Mouse (Mus musculus) embryonic facial prominence, embryonic 15.5 days (tissue): ENCODE measurements at regions not wholly inside any gene's neighbourhood (a gene's known extent, or its start where the extent isn't known, plus 50 kb on each side); places are given as distances from the start of the nearest gene placed in this dataset.

Experiments
- ATAC-seq: fragments of 200-750 bp; cut with Nextera tagmentation; 2 replicates; pipeline ENCODE4 v1.8.0; 2017; ENCODE audit warnings: low read depth, moderate TSS enrichment; ENCODE audit not compliant: insufficient number of reproducible peaks, low FRiP score, low TSS enrichment
- H3K27ac ChIP-seq: fragments of 300-500 bp; sonication (generic); replicated peaks from 2 replicates; pipeline ENCODE4 v1.5.1; 2015; ENCODE audit warnings: mild to moderate bottlenecking, inconsistent platforms
- H3K27me3 ChIP-seq: fragments of 300-500 bp; sonication (generic); 2 replicates; pipeline ENCODE4 v1.6.1; 2015; ENCODE audit warnings: inconsistent platforms
- H3K36me3 ChIP-seq: fragments of 300-500 bp; sonication (generic); 2 replicates; pipeline ENCODE4 v1.6.1; 2015; ENCODE audit warnings: mild to moderate bottlenecking, inconsistent platforms
- H3K4me1 ChIP-seq: fragments of 300-500 bp; sonication (generic); 2 replicates; pipeline ENCODE4 v1.6.1; 2015; ENCODE audit warnings: inconsistent platforms
- H3K4me2 ChIP-seq: fragments of 300-500 bp; sonication (generic); replicated peaks from 2 replicates; pipeline ENCODE4 v1.6.1; 2015; ENCODE audit warnings: mild to moderate bottlenecking, inconsistent platforms
- H3K4me3 ChIP-seq: fragments of 300-500 bp; sonication (generic); replicated peaks from 2 replicates; pipeline ENCODE4 v1.5.1; 2015; ENCODE audit warnings: mild to moderate bottlenecking, inconsistent platforms
- H3K9ac ChIP-seq: fragments of 300-500 bp; sonication (generic); 2 replicates; pipeline ENCODE4 v1.6.1; 2015; ENCODE audit warnings: inconsistent platforms
- H3K9me3 ChIP-seq: fragments of 300-500 bp; sonication (generic); replicated peaks from 2 replicates; pipeline ENCODE4 v1.6.1; 2016; ENCODE audit warnings: inconsistent platforms
- WGBS: fragments of 180-500 bp; shearing (Covaris S2); methylation state at CpG from one replicate; pipeline ENCODE4 v1.1.7; 2015; 5-methylcytosine and 5-hydroxymethylcytosine counted together

- Histone ChIP-seq H3K4me2 (no peak overlapping the region), H3K9me3 (no peaks in the 10 kb centered on the region), H3K27me3 (no peaks in the 10 kb centered on the region), H3K9ac (no peak overlapping the region), H3K4me1 (no peaks in the 10 kb centered on the region), H3K4me3 (no peak overlapping the region), H3K27ac (no peak overlapping the region), H3K36me3 (no peaks in the 10 kb centered on the region)
- ATAC-seq, result no peak
- 95% methylated on average over 1 of the region's 1 CpGs for WGBS
These were observed 294.2 kb upstream of the Nrp1 start for GRCm38 (mm10) chr8:128064211-128064610.

- WGBS, result 91% methylated on average over 2 of the region's 2 CpGs
- no peaks in the 10 kb centered on the region for H3K27me3 ChIP-seq
- H3K4me2 ChIP-seq, result no peak overlapping the region
- ATAC-seq, result no peak
- H3K9me3 ChIP-seq, result no peaks in the 10 kb centered on the region
- no peak overlapping the region for H3K9ac ChIP-seq
- H3K4me3 ChIP-seq, result no peak overlapping the region
- no peaks in the 10 kb centered on the region for H3K4me1 ChIP-seq
- no peaks in the 10 kb centered on the region for H3K36me3 ChIP-seq
- H3K27ac ChIP-seq, result no peak overlapping the region
These were observed 293.3 kb upstream of the Nrp1 start for GRCm38 (mm10) chr8:128065127-128065526.

- WGBS, result 76% methylated on average over 7 of the region's 7 CpGs
- H3K4me1 ChIP-seq, result no peaks in the 10 kb centered on the region
- ATAC-seq, result no peak
These were observed 292.3 kb upstream of the Nrp1 start for GRCm38 (mm10) chr8:128065964-128066680.

GRCm38 (mm10) chr8:128069749-128070148 lies 288.7 kb upstream of the Nrp1 start:
- Histone ChIP-seq H3K27ac (no peak overlapping the region), H3K27me3 (no peaks in the 10 kb centered on the region), H3K4me3 (no peak overlapping the region), H3K4me1 (no peaks in the 10 kb centered on the region), H3K4me2 (no peak overlapping the region), H3K9me3 (no peaks in the 10 kb centered on the region), H3K9ac (no peak overlapping the region), H3K36me3 (no peaks in the 10 kb centered on the region)
- no peak for ATAC-seq
- 70% methylated on average over 2 of the region's 2 CpGs for WGBS

More at GRCm38 (mm10) chr8:128065964-128066680, 292.3 kb upstream of the Nrp1 start:
- Histone ChIP-seq H3K27me3 (no peaks in the 10 kb centered on the region), H3K4me2 (no peak overlapping the region), H3K9ac (no peak overlapping the region), H3K9me3 (no peaks in the 10 kb centered on the region), H3K36me3 (no peaks in the 10 kb centered on the region), H3K27ac (no peak overlapping the region), H3K4me3 (no peak overlapping the region)

- no peak overlapping the region for H3K4me2 ChIP-seq
- H3K4me1 ChIP-seq, result no peaks in the 10 kb centered on the region
- WGBS, result 77% methylated on average over 1 of the region's 1 CpGs
- no peaks in the 10 kb centered on the region for H3K36me3 ChIP-seq
- no peaks in the 10 kb centered on the region for H3K27me3 ChIP-seq
- no peak overlapping the region for H3K4me3 ChIP-seq
- H3K9me3 ChIP-seq, result no peaks in the 10 kb centered on the region
- H3K27ac ChIP-seq, result no peak overlapping the region
- no peak overlapping the region for H3K9ac ChIP-seq
- ATAC-seq, result no peak
These were observed 282.8 kb upstream of the Nrp1 start for GRCm38 (mm10) chr8:128075566-128075965.

GRCm38 (mm10) chr8:128076226-128076625 lies 282.2 kb upstream of the Nrp1 start:
- Histone ChIP-seq H3K4me1 (no peaks in the 10 kb centered on the region), H3K9me3 (no peaks in the 10 kb centered on the region), H3K4me2 (no peak overlapping the region), H3K27ac (no peak overlapping the region), H3K4me3 (no peak overlapping the region), H3K36me3 (no peaks in the 10 kb centered on the region), H3K27me3 (no peaks in the 10 kb centered on the region), H3K9ac (no peak overlapping the region)
- 92% methylated on average over 4 of the region's 4 CpGs for WGBS
- ATAC-seq, result no peak

- H3K9me3 ChIP-seq, result no peaks in the 10 kb centered on the region
- 72% methylated on average over 1 of the region's 1 CpGs for WGBS
- H3K27ac ChIP-seq, result no peak overlapping the region
- H3K9ac ChIP-seq, result no peak overlapping the region
- H3K4me3 ChIP-seq, result no peak overlapping the region
- H3K27me3 ChIP-seq, result no peaks in the 10 kb centered on the region
- no peak overlapping the region for H3K4me2 ChIP-seq
- H3K4me1 ChIP-seq, result no peaks in the 10 kb centered on the region
- no peaks in the 10 kb centered on the region for H3K36me3 ChIP-seq
- ATAC-seq, result no peak
These were observed 279.7 kb upstream of the Nrp1 start for GRCm38 (mm10) chr8:128078740-128079139.

- no peaks in the 10 kb centered on the region for H3K9me3 ChIP-seq
- H3K27ac ChIP-seq, result no peak overlapping the region
- no peak overlapping the region for H3K4me2 ChIP-seq
- no peaks in the 10 kb centered on the region for H3K27me3 ChIP-seq
- H3K36me3 ChIP-seq, result no peaks in the 10 kb centered on the region
- no peak overlapping the region for H3K4me3 ChIP-seq
- no peak overlapping the region for H3K9ac ChIP-seq
- ATAC-seq, result no peak
- 67% methylated on average over 1 of the region's 1 CpGs for WGBS
- no peaks in the 10 kb centered on the region for H3K4me1 ChIP-seq
These were observed 272.6 kb upstream of the Nrp1 start for GRCm38 (mm10) chr8:128085800-128086199.

- no peaks in the 10 kb centered on the region for H3K9me3 ChIP-seq
- H3K27ac ChIP-seq, result no peak overlapping the region
- ATAC-seq, result no peak
- H3K4me2 ChIP-seq, result no peak overlapping the region
- H3K9ac ChIP-seq, result no peak overlapping the region
- H3K36me3 ChIP-seq, result no peaks in the 10 kb centered on the region
- WGBS, result 82% methylated on average over 1 of the region's 1 CpGs
- no peaks in the 10 kb centered on the region for H3K4me1 ChIP-seq
- H3K4me3 ChIP-seq, result no peak overlapping the region
- H3K27me3 ChIP-seq, result no peaks in the 10 kb centered on the region
These were observed 270.9 kb upstream of the Nrp1 start for GRCm38 (mm10) chr8:128087500-128087899.

- 75% methylated on average over 7 of the region's 7 CpGs for WGBS
These were observed 265.6 kb upstream of the Nrp1 start for GRCm38 (mm10) chr8:128092826-128093225.

GRCm38 (mm10) chr8:128095451-128095850 lies 263.0 kb upstream of the Nrp1 start:
- Histone ChIP-seq H3K36me3 (no peaks in the 10 kb centered on the region), H3K9ac (no peak overlapping the region), H3K27ac (no peak overlapping the region), H3K27me3 (no peaks in the 10 kb centered on the region), H3K4me3 (no peak overlapping the region), H3K4me2 (no peak overlapping the region), H3K4me1 (no peaks in the 10 kb centered on the region), H3K9me3 (no peaks in the 10 kb centered on the region)
- 81% methylated on average over 1 of the region's 1 CpGs for WGBS
- no peak for ATAC-seq

More at GRCm38 (mm10) chr8:128092826-128093225, 265.6 kb upstream of the Nrp1 start:
- no peak overlapping the region for H3K4me2 ChIP-seq
- no peak overlapping the region for H3K9ac ChIP-seq
- no peaks in the 10 kb centered on the region for H3K9me3 ChIP-seq
- H3K4me3 ChIP-seq, result no peak overlapping the region
- H3K36me3 ChIP-seq, result no peaks in the 10 kb centered on the region
- no peaks in the 10 kb centered on the region for H3K27me3 ChIP-seq
- no peak overlapping the region for H3K27ac ChIP-seq
- ATAC-seq, result no peak
- H3K4me1 ChIP-seq, result no peaks in the 10 kb centered on the region

GRCm38 (mm10) chr8:128097601-128098000 lies 260.8 kb upstream of the Nrp1 start:
- no peaks in the 10 kb centered on the region for H3K27me3 ChIP-seq
- no peak overlapping the region for H3K4me2 ChIP-seq
- H3K36me3 ChIP-seq, result no peaks in the 10 kb centered on the region
- ATAC-seq, result no peak
- H3K4me3 ChIP-seq, result no peak overlapping the region
- H3K27ac ChIP-seq, result no peak overlapping the region
- no peak overlapping the region for H3K9ac ChIP-seq
- no peaks in the 10 kb centered on the region for H3K9me3 ChIP-seq
- no peaks in the 10 kb centered on the region for H3K4me1 ChIP-seq
- 43% methylated on average over 3 of the region's 3 CpGs for WGBS
